Mouse (Mus musculus) adrenal gland, postnatal 36 days (tissue): ENCODE measurements around the gene Ecsit. TPM values are rescaled to one million over a fixed set of nuclear protein-coding genes. Genes with fewer than 3 reads are reported as not detected.
"Not testable (repeated sequence)": the region's sequence is repeated elsewhere in the genome, so short reads cannot be mapped to it uniquely, and the experiment has no call there.

Source experiments
- DNase-seq, 2 experiments: peaks; one replicate each; pipeline ENCODE4 v3.0.0; 2021; ENCODE audit warnings: mixed read lengths in 1 of 2
- total RNA-seq, 2 experiments: library from RNA; stranded (reverse); gene quantifications; 2 replicates each; pipeline ENCODE4 v1.2.3; 2021

Gene Ecsit
- total RNA-seq, 2 experiments from 2014 or later: 51.6 to 63.7 TPM

DNA sequence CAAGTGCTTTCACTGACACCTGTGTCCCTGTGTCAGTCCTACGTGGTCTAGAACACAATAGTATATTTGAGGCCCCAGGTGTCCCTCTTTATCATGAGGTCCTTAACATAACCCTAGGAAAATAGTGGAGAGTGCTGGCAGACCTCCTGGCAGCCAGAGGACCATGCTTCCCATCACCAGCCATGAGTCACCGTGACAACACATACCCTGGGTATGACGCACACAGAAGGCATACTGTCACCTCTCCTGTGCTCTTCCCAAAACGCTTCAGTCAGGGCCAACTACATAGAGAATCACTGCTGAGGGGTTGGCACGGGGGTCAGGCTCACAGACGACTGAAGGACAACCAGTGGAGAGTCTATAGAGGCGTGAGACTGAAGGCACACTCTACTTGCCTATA is 4.7 kb upstream of the Ecsit start:
- DNase-seq: peak; percentile 67 to 69

DNA sequence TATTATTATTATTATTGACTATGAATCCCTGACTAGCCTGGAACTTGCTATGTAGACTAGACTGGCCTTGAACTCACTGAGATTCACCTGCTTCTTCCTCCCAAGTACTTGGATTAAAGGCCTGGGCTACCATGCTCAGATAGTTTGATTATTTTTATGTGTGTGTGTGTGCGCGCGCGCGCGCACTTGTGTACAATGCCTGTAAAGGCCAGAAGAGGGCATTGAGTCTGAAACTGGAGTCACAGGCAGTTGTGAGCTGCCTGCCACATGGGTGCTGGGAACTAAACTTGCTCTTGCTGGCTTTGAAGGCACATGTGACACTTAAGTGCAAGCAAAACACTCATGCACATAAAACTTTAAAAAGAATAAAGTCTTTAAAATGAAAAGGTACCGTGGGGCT is 4.0 kb upstream of the Ecsit start:
- DNase-seq: no peak

GRCm38 (mm10) chr9:22087034-22087618 is 1.9 kb upstream of the Ecsit start:
- no peak for DNase-seq

DNA sequence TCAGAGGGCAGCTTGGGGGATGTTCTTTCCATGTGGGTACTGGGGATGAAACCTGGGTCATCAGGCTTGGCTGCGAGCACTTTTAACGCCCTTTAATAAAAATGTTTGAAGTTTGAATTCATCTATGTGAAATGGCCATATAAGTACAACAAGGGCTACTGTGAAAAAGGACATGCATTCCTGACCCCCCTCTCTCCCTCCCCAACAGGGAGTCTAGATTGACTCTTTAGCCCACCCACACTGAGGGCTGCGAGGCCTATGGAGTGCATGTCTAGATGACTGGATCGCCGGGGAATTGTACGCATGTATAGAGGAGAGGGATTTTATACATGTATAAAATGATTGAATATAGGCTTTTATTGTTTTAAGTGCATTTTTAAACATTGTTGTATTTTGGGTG is 774 bp upstream of the Ecsit start:
- DNase-seq: no peak

DNA sequence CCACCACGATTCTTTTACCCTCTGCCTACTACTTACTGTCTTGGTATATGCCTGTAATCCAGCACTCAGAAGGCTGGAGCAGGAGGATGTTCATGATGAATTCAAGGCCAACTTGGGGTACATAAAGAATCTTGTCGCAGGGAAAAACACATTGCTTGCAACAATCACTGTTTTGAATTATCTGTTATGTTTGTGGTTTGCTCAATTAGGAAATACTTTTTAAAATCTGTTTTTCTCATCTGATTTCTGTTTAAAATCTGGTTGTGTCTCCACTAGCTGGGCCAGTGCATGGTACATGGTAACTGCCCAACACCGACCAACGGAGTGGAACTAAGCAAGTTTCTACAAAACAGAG is 594 bp downstream of the Ecsit start:
- DNase-seq: no peak

DNA sequence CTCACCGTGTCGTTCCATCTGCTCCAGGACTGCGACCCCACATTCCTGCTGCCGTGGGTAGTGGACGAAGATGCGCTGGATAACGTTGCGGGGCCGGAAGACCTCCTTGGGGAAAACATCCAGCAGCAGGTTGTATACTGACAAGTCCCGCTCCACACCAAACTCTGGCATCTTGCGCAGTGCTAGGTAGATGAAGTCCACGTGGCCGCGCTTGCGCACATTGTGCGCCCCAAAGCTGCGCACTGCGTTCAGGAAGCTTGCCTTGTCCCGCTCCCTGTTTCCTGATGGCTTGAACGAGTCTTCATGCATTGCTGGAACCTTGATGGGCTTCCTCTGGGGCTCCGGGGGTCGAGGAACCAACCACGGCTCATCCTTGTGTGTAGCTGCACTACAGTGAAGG is 9.0 kb downstream of the Ecsit start:
- DNase-seq: no peak

DNA sequence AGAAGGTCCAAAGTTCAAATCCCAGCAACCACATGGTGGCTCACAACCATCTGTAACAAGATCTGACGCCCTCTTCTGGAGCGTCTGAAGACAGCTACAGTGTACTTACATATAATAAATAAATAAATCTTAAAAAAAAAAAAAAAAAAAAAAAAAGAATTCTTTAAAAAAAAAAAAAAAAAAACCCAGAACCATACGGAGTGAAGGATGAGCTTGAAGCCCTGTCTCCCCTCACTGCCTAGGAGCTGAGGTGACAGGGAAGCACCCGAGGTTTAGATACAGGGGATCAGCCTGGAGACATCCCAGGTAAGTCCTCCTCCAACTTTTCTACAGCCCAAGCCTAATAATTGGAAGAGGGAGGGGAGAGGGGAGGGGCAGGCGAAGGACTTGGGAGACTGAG is 9.5 kb downstream of the Ecsit start:
- not testable (repeated sequence) for DNase-seq

DNA sequence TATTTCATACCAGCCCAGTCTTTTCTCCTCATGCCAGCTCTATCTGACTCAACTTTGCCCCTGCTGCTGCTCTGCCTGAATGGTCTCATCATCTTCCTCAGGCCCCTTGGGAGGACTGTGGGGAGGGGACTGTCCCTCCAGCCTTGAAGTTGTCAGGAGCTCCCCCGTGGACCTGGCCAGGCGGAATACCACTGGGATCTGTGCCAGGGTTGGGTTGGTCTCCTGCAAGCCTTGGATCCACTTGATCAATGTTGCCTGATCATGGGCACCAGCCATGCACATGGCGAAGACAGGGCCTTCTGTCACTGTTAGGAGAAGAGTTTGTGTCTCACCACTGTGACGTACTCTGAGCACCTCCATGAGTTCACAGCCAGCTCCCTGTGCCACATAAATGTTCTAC is 13.0 kb downstream of the Ecsit start:
- no peak for DNase-seq

- DNase-seq: peak; percentile 97 to 98
These were observed 14.3 kb downstream of the Ecsit start, which contains the start of the genes Gm49318 and Zfp653 for GRCm38 (mm10) chr9:22070791-22071573. Gene Gm49318, minus strand, starts transcription at chr9:22071259. Gene Zfp653, minus strand, starts transcription at chr9:22071376.

DNA sequence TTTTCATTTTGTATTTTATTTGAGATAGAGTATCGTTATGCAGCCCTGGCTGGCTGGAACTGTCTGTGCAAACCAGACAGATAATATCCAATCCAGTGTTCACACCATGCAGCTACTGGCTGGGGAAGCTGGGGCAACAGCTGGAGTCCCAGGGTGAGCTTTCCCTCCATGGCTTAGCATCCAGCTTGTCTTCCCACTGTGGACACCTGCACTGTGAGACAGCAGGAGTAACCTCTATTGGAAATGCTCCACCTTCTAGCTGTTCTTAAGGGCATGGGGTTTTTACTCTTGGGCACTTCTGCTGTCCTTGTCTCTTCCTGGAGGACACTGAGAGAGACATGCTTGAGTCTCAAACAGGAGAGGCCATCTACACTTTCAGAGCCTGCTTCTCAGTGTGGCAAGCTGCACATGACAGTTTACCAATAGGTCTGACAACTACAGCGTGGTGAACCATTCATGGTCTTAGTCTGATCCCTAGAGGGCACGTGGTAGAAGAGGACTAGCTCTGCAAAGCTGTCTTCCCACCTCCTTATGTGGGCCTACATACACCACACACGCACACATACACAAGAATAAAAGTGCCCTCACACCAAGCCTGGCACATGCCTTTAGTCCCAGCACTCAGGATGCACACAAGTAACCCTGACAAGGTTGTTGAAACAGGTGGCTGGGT is 15.2 kb downstream of the Ecsit start:
- DNase-seq: no peak

GRCm38 (mm10) chr9:22067195-22067594 is 18.0 kb downstream of the Ecsit start:
- DNase-seq: no peak

DNA sequence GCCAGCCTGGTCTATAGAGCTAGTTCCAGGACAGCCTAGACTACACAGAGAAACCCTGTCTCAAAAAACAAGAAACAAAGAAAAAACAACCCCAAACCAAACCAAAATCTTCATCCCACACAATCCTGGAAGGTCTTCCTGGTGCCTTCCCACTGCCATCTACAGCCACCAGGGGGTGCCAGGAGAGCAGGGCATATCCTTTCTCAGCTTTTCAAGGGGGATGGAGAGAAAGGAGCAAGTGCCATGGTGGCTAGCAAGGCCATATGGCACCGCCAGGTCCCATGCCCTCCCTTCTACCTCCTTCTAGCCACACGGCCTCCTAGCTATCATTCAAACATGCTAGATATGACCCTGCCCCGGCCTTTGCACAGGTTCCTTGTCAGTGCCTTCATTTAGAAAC is 18.8 kb downstream of the Ecsit start:
- peak; percentile 73 to 82 for DNase-seq

DNA sequence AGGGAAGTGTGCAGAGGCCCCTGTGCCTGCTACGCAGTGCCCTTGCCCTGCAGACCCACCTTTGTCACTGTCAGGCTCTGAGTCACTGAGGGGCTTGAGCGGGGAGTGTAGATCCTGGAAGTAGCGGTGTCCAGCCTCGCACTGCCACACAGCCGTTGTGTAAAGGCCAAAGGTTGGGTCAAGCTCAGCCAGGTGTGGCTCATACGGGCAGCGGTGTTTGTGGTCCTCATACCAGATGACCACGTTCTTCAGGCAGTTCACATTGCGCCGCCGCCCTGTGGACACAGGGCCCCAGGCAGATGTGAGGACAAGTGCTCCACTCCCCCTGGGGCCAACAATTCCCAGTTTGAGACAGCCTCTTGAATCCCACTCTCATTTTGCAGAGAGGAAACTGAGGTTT is 19.6 kb downstream of the Ecsit start:
- DNase-seq: no peak

- no peak for DNase-seq
These were observed 20.9 kb downstream of the Ecsit start for GRCm38 (mm10) chr9:22064341-22064740.

GRCm38 (mm10) chr9:22061339-22061738 is 23.9 kb downstream of the Ecsit start:
- DNase-seq: no peak

GRCm38 (mm10) chr9:22058011-22058424 is 27.2 kb downstream of the Ecsit start:
- DNase-seq: peak in 1 of 2 experiments; percentile 33

DNA sequence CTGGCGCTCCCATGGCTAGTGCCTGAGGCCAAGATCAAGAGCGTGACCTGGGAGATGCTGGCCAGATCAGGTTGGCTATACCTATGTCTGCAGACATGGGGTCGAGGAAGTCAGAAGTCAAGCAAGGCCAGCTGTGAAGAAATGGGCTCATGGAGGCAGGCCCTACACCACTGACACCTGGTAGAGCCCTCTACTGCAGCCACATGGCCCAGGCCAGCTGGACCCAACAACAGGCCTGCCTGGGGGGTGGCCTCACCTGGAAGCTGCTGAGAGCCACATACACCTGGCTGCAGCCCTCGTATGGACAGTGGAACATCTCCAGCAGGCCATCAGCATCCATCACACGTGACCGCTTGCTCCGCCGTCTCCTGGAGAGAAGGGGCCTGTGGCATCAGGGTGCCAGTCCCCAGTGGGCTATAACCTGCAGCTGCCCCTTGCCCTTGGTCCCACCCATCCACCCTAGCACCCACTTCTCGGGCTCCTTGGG is 28.2 kb downstream of the Ecsit start:
- DNase-seq: no peak

- DNase-seq: no peak
These were observed 28.8 kb downstream of the Ecsit start for GRCm38 (mm10) chr9:22056303-22056910.

- DNase-seq: no peak
These were observed 29.5 kb downstream of the Ecsit start for GRCm38 (mm10) chr9:22055713-22056112.

DNA sequence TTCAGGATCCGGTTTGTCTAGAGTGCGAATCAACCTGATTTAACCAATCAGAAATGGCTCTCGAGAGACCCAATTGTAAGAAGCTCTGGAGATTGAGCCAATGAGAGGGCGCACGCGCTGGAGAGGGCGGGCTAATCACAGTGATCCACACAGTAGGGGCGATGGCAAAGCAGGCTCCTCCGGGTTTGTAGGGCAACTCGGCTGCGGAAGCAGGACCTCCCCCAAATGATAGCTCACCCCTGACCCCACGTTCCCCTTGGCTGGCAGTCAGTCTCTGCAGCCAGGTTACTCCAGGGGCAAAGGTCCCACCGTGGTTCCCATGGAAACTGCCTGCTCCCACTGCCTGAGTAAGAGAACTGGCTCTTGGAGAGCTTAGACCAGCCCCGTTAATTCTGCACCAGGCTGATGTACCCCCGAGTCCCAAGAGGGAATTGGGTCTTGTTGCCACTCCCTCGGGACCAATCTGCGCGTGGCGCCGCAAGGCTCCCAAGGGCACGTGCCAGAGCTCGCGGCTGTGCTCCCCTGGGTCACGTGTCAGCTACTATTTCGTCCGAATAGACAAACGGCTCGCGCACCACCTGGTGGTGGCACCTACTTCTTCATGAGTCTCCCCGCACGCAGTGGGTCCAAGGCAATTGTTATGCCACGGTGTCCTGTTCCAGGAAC is 30.7 kb downstream of the Ecsit start:
- peak; percentile 83 to 84 for DNase-seq

- DNase-seq: no peak
These were observed 31.6 kb downstream of the Ecsit start for GRCm38 (mm10) chr9:22053657-22054056.

- DNase-seq: peak; percentile 24 to 40
These were observed 33.3 kb downstream of the Ecsit start, which contains the start of gene Elavl3 for GRCm38 (mm10) chr9:22051958-22052254. Gene Elavl3, minus strand, starts transcription at chr9:22052023.
